Mouse (Mus musculus) hematopoietic stem cell, adult 5-6 weeks (primary cell): ENCODE measurements at regions not wholly inside any gene's neighbourhood (a gene's known extent, or its start where the extent isn't known, plus 50 kb on each side); places are given as distances from the start of the nearest gene placed in this dataset.
A peak's percentile ranks its signal among the peaks of the same experiment; 100 is the strongest.

Experiments
- ATAC-seq, 2 experiments: fragments of 125-278 bp in 1 of 2; replicated peaks in 1 of 2; 2 replicates each; pipeline ENCODE4 v1.8.0; 2016 to 2017; ENCODE audit warnings: inconsistent platforms in 2 of 2, mild to moderate bottlenecking in 2 of 2, moderate number of reproducible peaks in 2 of 2, low read depth in 1 of 2, moderate TSS enrichment in 1 of 2; ENCODE audit not compliant: low FRiP score in 2 of 2, poor library complexity in 2 of 2, severe bottlenecking in 2 of 2, insufficient read depth in 1 of 2, low TSS enrichment in 1 of 2

DNA sequence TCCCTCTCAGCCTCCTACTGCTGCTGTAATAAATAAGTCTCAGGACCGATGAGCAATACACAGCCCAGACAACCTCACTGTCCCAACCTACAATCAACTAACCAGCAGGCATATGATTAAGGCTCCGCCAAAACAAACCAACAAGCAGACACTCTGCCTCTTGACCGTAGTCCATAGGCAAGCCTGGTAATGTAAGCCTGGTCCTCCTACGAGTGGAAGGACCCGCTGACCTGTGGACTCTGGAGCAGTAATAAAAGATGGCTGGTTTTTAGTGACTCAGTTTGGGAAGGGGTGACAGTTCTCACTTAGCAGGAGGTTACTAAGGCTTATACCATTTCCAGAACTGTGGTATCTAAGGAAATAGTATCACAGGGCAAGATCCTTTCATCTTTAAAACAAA lies 53.4 kb downstream of the Gm47996 start:
- no peak for ATAC-seq

DNA sequence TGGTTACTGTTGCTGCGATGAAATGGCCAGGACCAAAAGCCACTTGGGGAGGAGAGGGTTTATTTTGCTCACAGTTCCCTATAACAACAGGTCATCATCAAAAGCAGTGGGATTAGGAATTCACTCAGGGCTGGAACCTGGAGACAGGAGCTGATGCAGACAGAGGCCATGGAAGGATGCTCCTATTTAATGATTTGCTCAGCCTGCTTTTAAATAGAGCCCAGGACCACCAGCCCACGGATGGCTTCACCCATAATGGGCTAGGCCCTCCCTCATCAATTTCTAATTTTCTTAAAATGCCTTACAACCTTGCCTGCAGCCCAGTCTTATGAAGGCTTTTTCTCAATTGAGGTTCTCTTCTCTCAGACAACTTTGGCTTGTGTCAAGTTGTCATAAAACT lies 53.9 kb downstream of the Gm47996 start:
- ATAC-seq, result no peak

DNA sequence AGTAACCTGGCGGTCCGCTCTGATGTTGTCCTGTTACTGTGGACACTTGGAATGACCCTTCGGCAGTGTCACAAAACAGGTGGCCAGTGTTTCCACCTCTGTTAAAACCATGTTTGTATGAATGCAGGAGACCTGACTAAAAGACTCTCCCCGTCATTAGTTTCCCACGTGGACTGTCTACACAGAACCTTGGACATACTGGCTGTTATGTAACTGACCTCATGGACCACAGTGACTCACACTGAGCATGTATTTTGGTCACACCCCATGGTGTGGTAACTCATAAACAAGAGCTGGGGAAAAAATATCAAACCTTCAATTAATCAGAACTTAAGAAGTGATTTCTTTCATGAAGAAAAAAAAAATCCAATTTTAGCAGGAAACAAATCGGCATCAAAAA lies 54.9 kb downstream of the Gm47996 start:
- ATAC-seq, result no peak

- no peak for ATAC-seq
These were observed 55.7 kb downstream of the Gm47996 start for GRCm38 (mm10) chr1:151265590-151265989.

DNA sequence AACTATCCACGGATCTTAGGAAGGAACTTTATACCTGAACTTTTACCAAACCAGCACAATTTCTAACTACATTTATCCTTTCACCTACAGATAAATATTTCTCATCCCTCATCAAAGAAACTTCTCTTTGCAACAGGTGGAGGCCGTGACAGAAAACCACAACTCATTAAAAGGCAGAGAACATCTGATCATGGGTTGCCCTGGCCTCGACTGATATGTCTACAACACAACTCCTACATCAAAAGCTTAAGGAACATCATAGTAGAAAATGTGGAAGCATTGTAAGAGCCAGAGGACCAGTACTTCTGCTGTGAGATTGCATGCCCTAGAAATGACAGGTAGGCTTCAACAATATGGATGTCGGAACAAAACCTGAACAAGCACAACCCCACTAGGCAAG lies 56.8 kb downstream of the Gm47996 start:
- no peak for ATAC-seq

- peak; percentile 62 to 68; a peak in 2 of 4 replicates for ATAC-seq
These were observed 60.8 kb downstream of the Gm47996 start for GRCm38 (mm10) chr1:151270691-151271090.

DNA sequence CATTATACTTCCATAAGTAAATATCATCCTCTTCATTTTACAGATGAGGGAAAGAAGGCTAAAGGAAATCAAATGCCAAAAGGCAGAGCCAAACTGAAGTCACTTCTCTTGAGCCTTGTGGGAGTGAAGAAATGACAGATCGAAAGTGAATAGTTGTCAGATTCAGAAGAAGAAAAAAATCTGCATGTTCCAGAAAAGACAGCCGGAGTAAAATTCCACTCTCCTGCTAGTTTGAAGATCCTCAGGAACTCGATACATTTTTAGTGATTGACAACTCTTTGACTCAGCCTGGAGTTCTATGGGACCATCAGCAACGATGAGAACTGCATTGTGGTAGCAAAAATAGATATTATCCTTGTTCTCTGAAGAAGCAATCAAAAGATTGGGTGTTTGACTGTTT lies 64.4 kb downstream of the Gm47996 start:
- no peak for ATAC-seq

- no peak for ATAC-seq
These were observed 65.7 kb downstream of the Gm47996 start for GRCm38 (mm10) chr1:151275581-151275980.

GRCm38 (mm10) chr1:151279955-151280354 lies 64.3 kb upstream of the Ivns1abp start:
- no peak for ATAC-seq

DNA sequence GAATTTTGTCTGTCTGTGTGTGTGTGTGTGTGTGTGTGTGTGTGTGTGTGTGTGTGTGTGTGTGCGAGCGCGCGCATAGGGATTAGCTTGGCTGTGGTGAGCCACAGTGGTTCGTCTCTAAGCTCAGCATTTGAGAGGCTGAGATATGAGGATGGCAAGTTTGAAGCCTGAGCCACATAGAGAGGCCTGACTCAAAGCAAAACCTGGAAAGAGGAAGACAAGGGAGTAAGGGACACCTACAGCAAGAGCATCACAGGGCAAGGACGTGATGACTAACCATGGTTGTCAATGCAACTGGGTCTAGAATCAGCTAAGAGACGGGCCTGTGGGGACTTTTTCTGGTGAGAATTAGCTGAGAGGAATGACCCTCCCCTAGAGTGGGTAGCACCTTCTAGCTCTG lies 59.2 kb upstream of the Ivns1abp start:
- peak; percentile 22 to 25; a peak in 2 of 4 replicates for ATAC-seq

DNA sequence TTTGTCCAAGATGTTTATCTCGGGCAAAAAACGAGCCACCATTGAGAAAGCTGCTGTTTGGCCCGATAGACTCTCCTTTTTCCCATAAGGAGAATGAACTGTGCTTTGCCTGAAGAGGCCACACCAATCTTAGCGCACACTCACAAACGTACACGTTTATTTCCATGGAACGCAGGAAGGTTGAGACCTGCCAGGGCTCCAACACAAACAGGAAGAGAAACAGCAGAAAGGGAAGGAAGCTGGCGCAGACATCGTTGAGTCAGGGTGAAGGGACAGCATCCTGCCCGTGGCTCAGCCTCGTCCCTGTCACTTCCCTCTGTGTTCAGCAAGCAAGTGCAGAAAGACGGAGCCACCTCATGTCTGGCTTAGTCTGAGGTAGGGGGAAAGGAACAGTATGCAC lies 56.8 kb upstream of the Ivns1abp start:
- ATAC-seq, result peak; percentile 82 to 90

GRCm38 (mm10) chr1:151289061-151289460 lies 55.2 kb upstream of the Ivns1abp start:
- ATAC-seq, result no peak

DNA sequence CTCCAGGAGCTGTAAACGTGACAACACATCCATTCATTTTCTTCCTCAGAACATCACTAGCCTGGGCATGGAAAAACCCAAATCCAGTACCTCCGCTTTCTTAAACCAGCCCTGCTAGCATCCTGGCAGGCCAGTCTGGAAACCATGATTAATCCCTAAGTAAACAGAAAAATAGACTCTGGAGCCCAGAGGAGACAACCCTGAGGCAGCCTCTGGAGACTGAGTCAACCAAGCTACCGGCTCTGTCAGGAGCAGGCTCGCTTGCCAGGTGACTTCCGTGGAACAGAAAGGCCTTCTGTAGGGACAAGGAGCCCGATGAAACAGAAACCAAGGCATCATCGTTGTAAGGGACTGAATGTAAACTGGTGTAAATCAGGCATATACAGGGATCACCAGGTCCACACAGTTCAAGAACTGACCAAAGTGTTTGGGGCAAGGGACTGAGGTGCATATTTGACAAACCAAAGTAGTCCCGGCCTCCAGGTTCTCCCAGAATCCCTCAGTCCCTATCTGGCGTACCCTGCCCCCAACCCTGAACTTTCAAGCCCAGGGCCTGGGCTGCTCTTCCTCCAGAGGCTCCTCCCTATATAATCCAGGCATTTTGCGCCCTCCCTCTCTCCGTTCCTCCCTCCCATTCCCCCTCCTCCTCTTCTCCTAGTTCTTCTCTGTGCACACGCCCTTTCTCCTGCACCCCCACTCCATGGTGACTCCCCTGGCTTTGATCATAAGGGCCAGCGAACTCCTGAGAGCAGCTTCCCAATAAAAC lies 54.6 kb upstream of the Ivns1abp start:
- ATAC-seq, result no peak

DNA sequence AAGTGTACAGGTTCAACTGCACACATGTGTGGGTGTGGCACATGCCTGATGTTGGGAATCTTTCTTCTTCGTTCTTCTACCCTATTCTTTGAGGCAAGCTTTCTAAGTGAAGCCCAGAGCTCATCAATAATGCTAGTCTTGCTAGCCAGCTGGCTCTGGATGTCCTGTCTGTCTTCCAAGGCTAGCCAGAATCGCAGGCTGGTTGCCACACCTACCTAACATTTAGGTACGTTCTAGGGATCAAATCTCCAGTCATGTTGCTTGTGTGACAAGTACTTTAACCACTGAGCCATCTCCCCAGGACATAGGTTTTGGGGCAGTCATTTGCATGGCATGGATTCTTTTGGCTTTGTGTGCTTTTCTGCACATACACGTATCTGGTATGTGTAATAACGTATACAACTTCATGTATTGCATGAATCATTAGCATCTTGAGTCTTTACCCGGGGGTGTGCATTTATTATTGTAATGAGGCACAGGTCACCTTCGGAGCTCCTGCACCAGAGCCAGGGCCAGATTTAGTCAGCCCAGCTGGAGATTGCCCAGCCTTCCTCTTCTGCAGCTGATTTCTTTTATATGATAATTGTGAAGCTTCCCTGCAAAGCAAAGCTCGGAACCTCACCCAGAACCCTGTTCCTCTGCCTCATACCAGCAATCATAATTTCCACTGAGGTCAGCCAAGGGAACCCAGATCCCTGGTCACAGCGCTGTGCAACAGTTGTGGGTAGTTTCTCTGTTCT lies 50.8 kb upstream of the Ivns1abp start:
- no peak for ATAC-seq
